Mouse (Mus musculus) megakaryocyte, embryonic 14.5 days (primary cell): ENCODE measurements around the gene Phkb.

Experiments used
- FLI1 ChIP-seq: IDR thresholded peaks from 2 replicates; pipeline ENCODE4 v1.6.1; 2012; ENCODE audit warnings: low read length, inconsistent platforms, mixed read lengths
- GATA1 ChIP-seq: IDR thresholded peaks from 3 replicates; pipeline ENCODE4 v1.6.1; 2012; ENCODE audit warnings: mixed read lengths, low read length, inconsistent platforms, borderline replicate concordance

DNA sequence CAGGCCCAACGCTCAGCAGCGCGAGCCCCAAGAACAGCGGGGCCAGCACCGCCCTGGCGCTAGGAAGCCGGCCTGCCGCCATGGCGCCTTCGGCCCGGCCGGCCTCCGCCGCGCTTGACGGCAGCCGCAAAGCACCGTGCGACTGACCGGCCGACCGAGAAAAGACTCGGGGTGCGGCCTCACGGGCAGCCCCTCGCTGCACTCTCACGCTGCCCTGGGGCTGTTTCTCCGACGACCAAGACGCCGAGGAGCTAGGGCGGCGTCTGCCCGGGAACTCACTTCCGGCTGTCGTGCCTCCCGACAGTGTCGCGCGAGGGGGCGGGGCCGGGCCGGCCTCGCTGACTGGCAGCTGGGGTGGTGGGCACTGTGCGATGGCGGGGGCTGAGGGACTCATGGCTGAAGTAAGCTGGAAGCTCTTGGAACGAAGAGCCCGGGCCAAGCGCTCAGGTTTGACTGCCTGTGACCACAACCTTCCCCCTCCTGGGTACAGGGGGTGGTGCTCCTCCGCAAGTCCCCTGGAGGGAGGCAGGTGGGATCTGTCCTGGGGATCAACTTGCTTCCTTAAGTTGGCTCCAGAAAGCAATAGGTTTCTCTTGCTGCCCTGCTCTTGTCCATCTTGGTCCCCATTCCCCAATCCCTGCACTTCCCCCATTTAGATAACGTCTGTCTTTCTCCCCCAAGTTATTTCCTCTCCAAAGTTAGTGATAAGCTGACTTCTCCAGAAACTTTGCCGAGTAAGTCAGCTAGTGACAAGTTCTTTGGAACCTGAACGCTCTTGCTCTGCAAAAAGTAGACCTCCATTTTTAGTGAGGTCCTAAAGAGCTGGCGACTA lies at the start of gene Phkb, which contains the start of gene Itfg1:
- no peak for TF ChIP-seq FLI1
- TF ChIP-seq GATA1 = no peak
